Mouse (Mus musculus) mouse trophoblast stem cell (cell line): ENCODE data around the gene Oma1.

Source experiments
- in situ Hi-C, 2 experiments: fragments of 300-500 bp; cut with MseI, MboI; formaldehyde crosslinking; loops; 2 replicates in 1 of 2; 3 replicates in 1 of 2; pipeline ENCODE4 v1.15.1; 2025

The Oma1 gene

DNA sequence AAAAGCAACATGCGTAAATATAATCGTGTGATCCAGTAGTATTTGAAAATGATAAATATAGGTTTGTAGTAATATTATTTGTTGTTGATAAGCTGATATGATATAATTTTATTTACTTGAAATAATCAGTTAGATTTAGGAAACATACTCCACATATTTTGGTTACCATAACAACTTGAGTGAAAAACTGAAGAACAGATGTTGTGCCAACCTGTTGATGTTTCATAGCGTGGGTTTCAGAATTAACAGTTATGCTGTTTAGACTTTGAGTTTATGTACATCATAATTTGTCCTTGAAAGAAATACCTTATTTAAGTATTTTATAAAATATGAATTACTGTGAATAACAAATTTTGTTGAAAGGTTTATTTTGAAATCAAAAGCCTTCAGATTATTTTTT, 43.8 kb downstream of the Oma1 start:
- in situ Hi-C loops: no loop called here

DNA sequence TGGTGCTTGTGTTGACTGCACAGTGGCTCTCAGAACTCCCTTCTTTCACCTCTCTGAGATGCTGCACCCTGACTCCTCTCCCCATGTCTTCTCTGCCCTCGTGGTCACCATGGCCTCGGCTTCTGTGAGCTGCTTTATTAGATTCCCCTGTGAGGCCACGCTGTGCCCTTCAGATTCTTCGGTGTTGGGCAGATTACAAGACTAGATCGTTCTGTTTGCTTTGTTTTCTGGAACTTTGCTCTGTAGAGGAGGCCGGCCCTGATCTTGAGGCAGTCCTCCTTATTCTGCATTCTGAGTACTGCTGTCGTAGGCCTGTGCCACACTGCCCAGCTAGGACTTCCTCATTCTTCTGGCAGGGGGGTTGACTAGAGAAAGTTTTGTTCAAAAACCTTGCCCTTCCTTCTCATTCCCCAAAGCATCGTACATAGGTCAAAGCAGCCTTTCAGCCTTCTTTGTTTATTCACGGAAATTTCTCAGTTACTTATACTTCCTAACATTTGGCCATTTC, 45.4 kb downstream of the Oma1 start:
- in situ Hi-C loops: no loop called here

DNA sequence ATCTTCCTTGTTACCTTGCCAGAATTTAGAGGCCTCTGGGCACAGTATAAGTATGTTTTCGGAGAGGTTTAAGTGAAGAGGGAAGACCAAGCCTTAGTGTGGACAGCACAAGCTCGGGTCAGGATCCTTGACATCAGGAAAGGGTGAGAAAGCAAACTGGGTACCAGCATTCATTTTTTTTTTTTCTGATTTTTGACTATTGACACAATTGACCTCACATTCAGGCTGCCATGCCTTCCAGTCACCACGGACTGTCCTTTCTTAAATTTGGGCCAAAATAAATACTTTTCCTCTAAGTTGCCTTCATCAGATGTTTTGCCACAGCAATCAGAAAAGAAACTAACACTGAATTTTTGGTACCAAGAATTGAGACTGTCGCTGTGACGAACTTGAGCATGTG, 68.6 kb downstream of the Oma1 start:
- in situ Hi-C loops: no loop called here

DNA sequence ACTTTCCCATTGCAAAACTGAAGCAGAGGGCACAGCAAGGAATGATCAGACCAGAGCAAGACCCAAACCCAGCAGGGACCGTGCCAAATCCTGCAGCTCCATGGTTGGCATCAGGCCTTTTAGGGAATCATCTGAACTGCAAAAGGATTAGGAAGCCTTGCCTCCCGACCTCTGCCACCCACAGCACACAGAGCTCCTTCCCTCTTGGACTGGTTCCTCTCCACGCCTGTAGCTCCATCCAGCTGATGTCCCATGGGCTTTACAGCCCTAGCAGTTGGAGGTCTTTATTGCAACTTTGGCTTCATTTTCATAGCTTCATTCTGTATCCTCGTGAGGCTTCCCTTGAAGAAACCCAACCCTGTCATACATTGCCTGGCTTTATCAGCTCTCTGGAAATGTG, 71.4 kb downstream of the Oma1 start:
- in situ Hi-C loops: no loop called here

DNA sequence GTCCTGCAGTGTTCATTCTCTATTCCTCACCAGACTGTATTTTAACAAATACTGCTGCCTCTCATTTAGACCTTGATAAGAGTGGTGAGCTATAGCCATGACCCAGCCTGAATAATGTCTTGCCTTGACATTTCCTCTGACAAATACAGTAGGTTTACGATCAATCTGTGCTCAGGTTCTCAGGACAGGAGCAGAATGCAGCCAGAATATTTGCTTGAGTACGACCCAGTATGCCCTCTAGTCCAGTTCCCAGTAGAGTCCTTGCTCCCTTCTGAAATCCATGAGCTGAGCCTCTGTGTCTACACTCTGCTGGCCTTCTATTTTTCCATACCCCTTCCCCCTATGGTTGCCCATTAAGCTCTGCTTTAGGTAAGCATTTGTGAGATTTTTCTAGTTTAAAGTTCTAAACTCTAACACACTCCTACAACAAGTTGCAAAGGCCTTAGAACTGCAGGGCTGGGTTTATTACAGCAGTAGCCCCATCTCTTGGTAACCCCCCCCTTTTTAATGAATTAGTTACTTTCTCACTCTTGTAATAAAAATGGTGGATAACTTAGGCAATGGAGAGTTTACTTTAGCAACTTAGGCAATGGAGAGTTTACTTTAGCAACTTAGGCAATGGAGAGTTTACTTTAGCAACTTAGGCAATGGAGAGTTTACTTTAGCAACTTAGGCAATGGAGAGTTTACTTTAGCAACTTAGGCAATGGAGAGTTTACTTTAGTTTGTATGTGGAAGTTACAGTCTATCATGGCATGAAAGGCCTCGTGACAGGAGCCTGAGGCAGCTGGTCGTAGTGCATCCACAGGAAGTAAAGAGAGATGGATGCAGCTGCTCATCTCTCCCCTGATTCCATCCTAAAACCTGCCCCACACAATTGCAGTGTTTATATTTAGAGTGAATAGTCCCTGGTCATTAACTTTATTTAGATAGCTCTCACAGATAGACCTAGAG, 72.5 kb downstream of the Oma1 start:
- in situ Hi-C loops: no loop called here

DNA sequence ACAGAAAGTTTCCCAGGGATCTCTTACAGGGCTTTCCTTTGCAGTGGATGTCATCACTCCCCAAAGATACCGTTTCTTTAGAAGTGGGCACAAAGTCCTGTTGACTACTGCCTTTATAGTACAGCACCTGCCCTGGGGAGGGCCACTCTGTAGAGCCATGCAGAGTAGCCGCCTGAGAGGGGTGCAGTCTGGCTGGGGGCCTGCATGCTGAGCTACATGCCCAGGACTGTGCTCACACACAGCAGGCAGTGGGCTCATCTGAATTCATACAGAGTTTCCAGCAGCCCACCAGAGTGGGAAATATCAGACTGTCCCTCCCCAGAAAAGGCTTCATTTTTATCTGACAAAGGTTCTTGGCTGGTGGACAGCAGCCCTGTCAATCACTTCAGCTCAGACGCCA, 73.7 kb downstream of the Oma1 start:
- in situ Hi-C loops: no loop called here

DNA sequence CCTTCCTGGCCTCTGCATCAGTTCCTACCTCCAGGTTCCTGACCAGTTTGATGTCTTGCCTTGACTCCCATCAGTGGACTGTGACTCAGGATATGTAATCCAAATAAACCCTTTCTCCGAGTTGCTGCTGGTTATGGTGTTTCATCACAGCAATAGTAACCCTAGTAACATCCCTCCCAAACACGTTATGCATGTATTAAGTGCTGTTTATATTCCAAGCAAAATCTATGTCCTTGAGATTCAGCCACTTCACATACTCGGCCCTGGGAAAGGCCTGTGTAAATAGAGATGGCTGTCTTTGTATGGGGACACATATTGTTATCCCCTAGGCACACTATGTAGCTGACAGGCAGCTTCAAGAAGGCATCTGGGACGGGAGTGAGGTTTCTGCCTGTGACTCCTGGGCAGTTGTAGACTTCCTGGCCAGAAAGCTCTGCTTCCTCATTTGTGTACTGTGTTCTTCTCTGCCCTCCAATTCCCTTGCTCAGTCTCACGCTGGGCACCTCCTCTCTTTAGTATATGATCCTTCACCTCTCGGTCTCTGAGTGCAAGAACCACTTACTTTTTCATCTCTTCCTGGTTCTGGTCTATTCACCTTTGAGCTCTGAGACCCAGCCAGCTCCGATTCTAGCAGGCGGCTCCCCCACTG, 75.0 kb downstream of the Oma1 start:
- in situ Hi-C loops: no loop called here

DNA sequence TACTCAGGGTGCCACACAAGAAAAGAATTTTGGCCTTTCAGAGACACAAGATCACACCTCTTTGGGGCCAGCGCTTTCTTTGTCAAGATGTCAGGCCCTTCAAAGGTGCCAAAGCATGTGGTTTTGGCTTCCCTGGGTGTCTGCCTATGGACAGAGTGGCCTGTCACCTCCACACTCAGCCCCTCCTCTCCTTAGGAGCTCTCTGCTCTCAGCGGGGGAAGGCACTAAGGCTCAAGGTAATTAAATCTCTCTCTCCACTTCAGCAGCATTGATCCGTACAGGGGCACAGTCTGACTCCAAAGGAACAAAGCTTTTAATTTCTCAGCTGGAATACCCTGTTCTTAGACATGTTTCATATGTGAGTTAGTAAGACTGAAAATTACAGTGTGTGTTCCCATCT, 76.0 kb downstream of the Oma1 start:
- in situ Hi-C loops: no loop called here

DNA sequence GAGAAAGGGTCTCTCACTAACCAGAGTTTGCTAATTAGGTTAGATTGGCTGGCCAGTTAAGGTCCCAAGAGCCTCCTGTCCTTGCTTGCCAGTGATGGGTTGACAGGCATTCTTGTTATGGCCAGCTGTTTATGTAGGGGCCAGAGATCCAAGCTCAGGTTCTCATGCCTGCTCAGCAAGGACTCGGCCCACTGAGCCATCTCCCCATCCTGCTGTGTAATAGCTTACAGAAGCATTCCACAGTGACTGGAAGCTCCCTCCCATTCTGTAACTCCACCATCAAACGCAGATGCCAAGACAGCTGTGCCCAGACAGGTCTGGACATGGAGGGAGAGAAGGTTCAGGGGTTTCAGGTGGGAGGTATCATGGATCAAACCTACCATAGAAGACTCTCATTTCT, 76.9 kb downstream of the Oma1 start:
- in situ Hi-C loops: no loop called here

DNA sequence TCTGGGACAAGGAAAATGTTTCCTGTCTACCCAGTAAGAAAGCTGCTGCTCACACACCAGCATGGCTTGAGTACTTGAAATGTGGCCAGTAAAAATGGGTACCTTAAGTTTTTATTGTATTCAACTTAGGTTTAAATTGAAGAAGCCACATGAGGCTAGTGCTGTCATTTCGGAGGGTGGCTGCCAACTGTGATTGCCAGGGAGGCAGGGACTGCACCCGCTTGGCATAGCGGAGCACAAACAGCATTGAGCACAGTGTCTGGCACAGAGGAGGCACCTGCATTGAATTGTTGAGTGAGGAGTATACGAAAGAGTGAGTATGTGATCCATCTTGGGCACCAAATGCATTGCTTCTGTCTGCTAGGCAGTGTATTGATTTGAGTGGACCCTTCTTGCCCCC, 81.5 kb downstream of the Oma1 start:
- in situ Hi-C loops: no loop called here

DNA sequence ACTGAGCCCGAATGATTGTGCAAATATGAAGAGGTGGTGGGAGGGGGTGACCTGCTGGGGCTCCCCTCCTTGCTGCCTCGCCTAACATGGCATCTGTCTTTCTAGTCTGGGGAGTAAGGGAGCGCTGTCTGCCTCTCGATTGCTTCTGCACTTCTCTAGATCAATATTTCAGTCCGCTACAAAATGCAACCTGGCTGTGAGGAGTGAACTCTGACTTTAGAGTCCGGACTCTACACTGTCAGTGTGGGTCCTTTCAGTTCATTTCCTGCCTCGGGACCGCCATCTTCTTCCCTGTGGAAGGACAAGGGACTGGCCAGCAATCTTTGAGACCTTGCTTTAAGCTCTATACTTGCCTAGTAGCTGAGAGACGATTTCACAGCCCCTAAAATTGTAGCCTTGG, 82.3 kb downstream of the Oma1 start:
- in situ Hi-C loops: no loop called here

DNA sequence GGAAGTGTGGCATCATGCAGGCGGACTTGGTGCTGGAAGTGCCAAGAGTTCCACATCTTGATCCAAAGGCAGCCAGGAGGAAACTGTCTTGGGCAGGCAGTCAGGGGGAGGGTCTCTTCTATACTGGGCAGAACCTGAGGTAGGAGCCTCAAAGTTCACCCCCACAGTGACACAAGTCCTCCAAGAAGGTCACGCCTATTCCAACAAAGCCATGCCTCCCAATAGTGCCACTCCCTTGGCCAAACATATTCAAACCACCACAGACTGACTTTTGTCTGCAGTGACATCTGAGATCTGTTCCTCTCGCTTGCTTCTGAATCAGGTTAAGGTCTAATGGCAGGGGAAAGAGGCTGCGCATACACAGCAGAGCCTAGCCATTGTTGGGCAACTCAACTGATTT, 83.3 kb downstream of the Oma1 start:
- in situ Hi-C loops: no loop called here

DNA sequence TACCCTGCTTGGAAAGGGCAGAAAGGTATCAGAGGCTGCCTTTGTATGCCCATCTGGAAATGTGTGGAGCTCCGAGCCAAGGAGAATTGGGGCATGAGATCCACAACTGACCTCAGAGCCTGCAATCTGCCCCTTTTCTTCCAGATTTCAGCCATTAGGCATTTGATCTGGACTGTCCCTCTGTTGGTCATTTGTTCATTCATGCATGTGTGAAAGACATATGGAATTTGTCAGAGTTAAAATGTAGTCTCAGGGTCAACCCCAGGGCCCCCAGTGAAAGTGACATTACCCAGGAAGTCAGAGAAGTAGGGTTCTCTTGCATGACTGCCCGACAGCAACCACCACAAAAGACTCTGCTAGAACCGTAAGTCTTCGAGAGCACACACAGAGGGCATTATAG, 89.0 kb downstream of the Oma1 start:
- in situ Hi-C loops: loop anchor here in 1 of 2 experiments (5.0 kb wide), 1 partner anchor 50 kb away; no protein-coding TSS in a partner anchor

DNA sequence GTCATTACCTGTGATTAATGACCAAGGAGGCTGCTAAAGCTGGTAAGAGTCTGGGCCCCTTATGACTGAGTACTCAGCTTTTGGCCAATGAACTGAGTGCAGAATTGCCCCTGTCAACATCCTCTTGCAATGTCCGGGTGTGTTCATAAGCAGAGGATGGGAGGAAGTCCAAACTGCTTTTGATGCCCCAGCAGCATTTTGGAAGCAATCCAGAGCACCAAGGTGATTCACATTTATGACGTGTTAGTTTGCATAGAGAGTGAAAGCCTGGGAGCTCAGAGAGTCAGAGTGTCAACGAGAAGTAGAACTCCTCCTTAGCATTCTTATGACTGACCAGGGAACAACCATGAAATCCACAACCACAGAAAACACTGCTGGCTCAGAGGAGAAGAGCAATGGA, 91.7 kb downstream of the Oma1 start:
- in situ Hi-C loops: no loop called here

DNA sequence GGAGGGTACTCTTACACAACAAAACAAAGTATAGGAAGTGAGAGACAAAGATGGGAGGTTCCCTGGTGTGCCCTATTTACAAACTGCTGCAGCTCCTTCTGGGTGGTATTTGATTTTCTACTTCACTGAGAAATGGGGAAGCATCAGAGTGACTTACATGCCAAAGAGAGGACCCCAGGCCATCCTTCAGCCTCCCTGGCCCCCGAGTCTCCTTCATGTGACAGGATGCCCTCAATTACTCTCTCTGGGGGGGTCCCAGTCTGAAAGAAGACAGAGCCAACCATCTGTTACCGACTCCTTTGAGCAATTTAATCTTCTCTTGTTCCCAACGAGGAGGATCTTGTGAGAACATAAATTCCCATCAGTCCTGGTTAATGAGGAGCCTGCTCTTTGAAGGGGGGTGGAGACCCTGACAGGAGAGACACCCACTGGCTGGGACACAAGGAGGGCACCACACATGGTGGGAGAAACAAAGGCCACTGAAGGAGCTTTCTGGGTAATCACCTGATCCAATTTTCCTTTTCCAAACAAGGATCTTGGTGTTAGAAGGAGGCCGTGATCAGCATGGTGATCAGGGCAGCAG, 96.7 kb downstream of the Oma1 start:
- in situ Hi-C loops: no loop called here
